Mouse (Mus musculus) embryonic facial prominence, embryonic 14.5 days (tissue): ENCODE measurements at regions not wholly inside any gene's neighbourhood (a gene's known extent, or its start where the extent isn't known, plus 50 kb on each side); places are given as distances from the start of the nearest gene placed in this dataset.
"Not testable (repeated sequence)": the region's sequence is repeated elsewhere in the genome, so short reads cannot be mapped to it uniquely, and the experiment has no call there.

Experiments
- ATAC-seq: fragments of 200-750 bp; cut with Nextera tagmentation; 2 replicates; pipeline ENCODE4 v1.8.0; 2017; ENCODE audit warnings: low read depth, moderate number of reproducible peaks, moderate TSS enrichment
- DNase-seq: peaks from one replicate; pipeline ENCODE4 v3.0.0-alpha.2; 2015; ENCODE audit warnings: low spot score
- H3K27ac ChIP-seq: fragments of 300-500 bp; sonication (generic); replicated peaks from 2 replicates; pipeline ENCODE4 v1.5.1; 2014; ENCODE audit warnings: low read depth, mild to moderate bottlenecking, low read length, moderate library complexity
- H3K27me3 ChIP-seq: fragments of 300-500 bp; sonication (generic); replicated peaks from 2 replicates; pipeline ENCODE4 v1.6.1; 2014; ENCODE audit warnings: low read length; ENCODE audit not compliant: control insufficient read depth, insufficient read depth
- H3K36me3 ChIP-seq: fragments of 300-500 bp; sonication (generic); 2 replicates; pipeline ENCODE4 v1.6.1; 2014; ENCODE audit warnings: low read length, mixed read lengths; ENCODE audit not compliant: control insufficient read depth, insufficient read depth
- H3K4me1 ChIP-seq: fragments of 300-500 bp; sonication (generic); 2 replicates; pipeline ENCODE4 v1.6.1; 2014; ENCODE audit warnings: antibody characterized with exemption, low read length; ENCODE audit not compliant: control insufficient read depth, insufficient read depth
- H3K4me2 ChIP-seq: fragments of 300-500 bp; sonication (generic); 2 replicates; pipeline ENCODE4 v1.6.1; 2014; ENCODE audit warnings: low read depth, mild to moderate bottlenecking, low read length, moderate library complexity, mixed read lengths
- H3K4me3 ChIP-seq: fragments of 300-500 bp; sonication (generic); 2 replicates; pipeline ENCODE4 v1.5.1; 2014; ENCODE audit warnings: low read depth, mild to moderate bottlenecking, low read length
- H3K9ac ChIP-seq: fragments of 300-500 bp; sonication (generic); 2 replicates; pipeline ENCODE4 v1.6.1; 2014; ENCODE audit warnings: low read depth, mild to moderate bottlenecking, low read length, moderate library complexity, mixed read lengths
- H3K9me3 ChIP-seq: fragments of 300-500 bp; sonication (generic); 2 replicates; pipeline ENCODE4 v1.6.1; 2016; ENCODE audit warnings: low read length; ENCODE audit not compliant: control insufficient read depth
- WGBS: fragments of 180-500 bp; shearing (Covaris S2); extraction: QIAGEN DNeasy Blood & Tissue Kit; methylation state at CpG from one replicate; pipeline ENCODE4 v1.1.7; 2014; 5-methylcytosine and 5-hydroxymethylcytosine counted together

DNA sequence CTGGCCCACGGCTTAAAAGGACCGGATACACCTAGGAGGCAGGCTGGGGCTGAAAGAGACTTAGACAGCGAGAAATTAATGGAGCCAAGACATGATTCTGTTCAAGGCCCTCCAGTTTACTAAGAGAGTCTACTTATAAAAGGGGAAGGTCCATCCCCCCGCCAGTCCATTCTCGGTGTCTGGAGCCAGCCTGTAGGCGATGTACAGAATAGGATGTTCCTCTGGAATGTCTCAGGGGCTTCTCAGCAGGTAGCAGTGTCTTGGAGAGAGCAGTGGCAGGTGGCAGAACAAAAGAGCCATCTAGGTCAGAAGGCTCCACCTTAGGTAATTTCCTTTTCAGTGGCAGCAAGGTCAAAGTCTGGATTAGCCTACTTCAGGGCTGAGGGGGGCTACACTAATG is 221.3 kb downstream of the Sgo2b start:
- ATAC-seq = not testable (repeated sequence)

More for the DNA sequence above, 221.3 kb downstream of the Sgo2b start:
- H3K9me3 ChIP-seq, DNase-seq, H3K36me3 ChIP-seq, H3K27me3 ChIP-seq, H3K9ac ChIP-seq, H3K4me3 ChIP-seq, H3K4me1 ChIP-seq, H3K4me2 ChIP-seq, H3K27ac ChIP-seq: not testable (repeated sequence)
- 83% methylated on average over 6 of the region's 6 CpGs for WGBS
